Mouse (Mus musculus): ENCODE measurements around the gene Eef1akmt3. TPM values are rescaled to one million over a fixed set of nuclear protein-coding genes. Genes with fewer than 3 reads are reported as not detected.
"Not testable (repeated sequence)": the region's sequence is repeated elsewhere in the genome, so short reads cannot be mapped to it uniquely, and the experiment has no call there.

Eef1akmt3 gene
- polyA plus RNA-seq, 1 experiment from 2014 or later, result 0.05 TPM

GRCm38 (mm10) chr10:127077515-127077914 is 36.2 kb upstream of the Eef1akmt3 start:
- Histone ChIP-seq H3K4me1 (ENCODE audit: insufficient read depth) (peaks cover 33% of the 10 kb centered on the region), H3K9me3 (ENCODE audit: low read length) (no peaks in the 10 kb centered on the region), H3K27me3 (ENCODE audit: insufficient read depth, low read length) (peaks cover 21% of the 10 kb centered on the region; the same call in 1 of the 2 replicates), H3K36me3 (replicated peaks; ENCODE audit: insufficient read depth, low read length) (no peaks in the 10 kb centered on the region), H3K4me2 (ENCODE audit: low read depth, low read length) (no peak overlapping the region), H3K27ac (ENCODE audit: low read depth) (no peak overlapping the region), H3K4me3 (ENCODE audit: low read depth, low read length) (no peak overlapping the region), H3K9ac (replicated peaks) (no peak overlapping the region; the same call in 1 of the 2 replicates)
- TF ChIP-seq CTCF (IDR thresholded peaks at IDR 0.05; ENCODE audit: low read depth) (no peak), EP300 (IDR thresholded peaks at IDR 0.05; ENCODE audit: low read depth) (no peak)
- DNase-seq (no peak), ATAC-seq (no peak)
- WGBS (ENCODE audit: insufficient replicate concordance), result 68% methylated on average over 10 of the region's 10 CpGs

- ATAC-seq (peak; percentile 18; the same call in 1 of the 2 replicates), DNase-seq (peak; percentile 40)
- WGBS (ENCODE audit: insufficient replicate concordance), result 16% methylated on average over 4 of the region's 4 CpGs
- peak overlapping the region; percentile 65 for H3K4me2 ChIP-seq (ENCODE audit: low read depth, low read length)
- no peak overlapping the region for H3K9ac ChIP-seq (replicated peaks)
- peaks cover 31% of the 10 kb centered on the region for H3K4me1 ChIP-seq (ENCODE audit: insufficient read depth)
- no peaks in the 10 kb centered on the region for H3K36me3 ChIP-seq (replicated peaks; ENCODE audit: insufficient read depth, low read length)
- TF ChIP-seq EP300 (IDR thresholded peaks at IDR 0.05; ENCODE audit: low read depth) (no peak), CTCF (IDR thresholded peaks at IDR 0.05; ENCODE audit: low read depth) (no peak)
- no peak overlapping the region for H3K27ac ChIP-seq (ENCODE audit: low read depth)
- H3K4me3 ChIP-seq (ENCODE audit: low read depth, low read length), result peak overlapping the region; percentile 34; the same call in 1 of the 2 replicates
- H3K27me3 ChIP-seq (ENCODE audit: insufficient read depth, low read length), result peaks cover 21% of the 10 kb centered on the region; the same call in 1 of the 2 replicates
- H3K9me3 ChIP-seq (ENCODE audit: low read length), result no peaks in the 10 kb centered on the region
Observed at GRCm38 (mm10) chr10:127076082-127076481, 34.8 kb upstream of the Eef1akmt3 start.

- Histone ChIP-seq H3K4me2 (ENCODE audit: low read depth, low read length) (peak overlapping the region; percentile 65), H3K27ac (ENCODE audit: low read depth) (no peak overlapping the region), H3K4me3 (ENCODE audit: low read depth, low read length) (peak overlapping the region; percentile 34), H3K4me1 (ENCODE audit: insufficient read depth) (peaks cover 33% of the 10 kb centered on the region), H3K9ac (replicated peaks) (no peak overlapping the region; the same call in 1 of the 2 replicates), H3K27me3 (ENCODE audit: insufficient read depth, low read length) (peaks cover 21% of the 10 kb centered on the region; the same call in 1 of the 2 replicates), H3K36me3 (replicated peaks; ENCODE audit: insufficient read depth, low read length) (no peaks in the 10 kb centered on the region), H3K9me3 (ENCODE audit: low read length) (no peaks in the 10 kb centered on the region)
- TF ChIP-seq CTCF (IDR thresholded peaks at IDR 0.05; ENCODE audit: low read depth) (no peak), EP300 (IDR thresholded peaks at IDR 0.05; ENCODE audit: low read depth) (no peak)
- ATAC-seq (no peak), DNase-seq (no peak)
- 24% methylated on average over 8 of the region's 8 CpGs for WGBS (ENCODE audit: insufficient replicate concordance)
Observed at GRCm38 (mm10) chr10:127075651-127076050, 34.3 kb upstream of the Eef1akmt3 start.

DNA sequence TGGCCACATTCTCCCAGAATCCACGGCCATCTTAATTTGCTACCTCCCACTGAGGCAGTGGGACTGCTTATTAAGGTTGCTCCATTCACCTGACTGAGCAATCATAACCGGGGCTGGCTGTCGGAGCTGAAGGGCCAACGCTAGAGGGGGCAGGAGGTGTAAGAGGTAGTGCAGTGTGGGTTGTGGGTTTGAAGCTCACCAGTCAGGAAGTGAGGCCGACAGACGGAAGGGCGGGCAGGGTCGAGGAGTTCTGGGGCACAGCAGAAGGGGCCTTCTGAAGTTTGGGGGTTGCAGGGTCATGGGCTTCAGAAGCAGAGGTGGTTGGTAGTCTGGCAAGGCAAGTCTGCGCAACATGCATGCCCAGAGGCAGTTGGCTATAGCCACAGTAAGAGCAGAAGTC is 33.8 kb upstream of the Eef1akmt3 start, which contains the start of gene Agap2:
Gene Agap2 (plus strand): TSS at position 205 of the 400 bp plus-strand sequence.
- H3K4me1 ChIP-seq (ENCODE audit: insufficient read depth), result peaks cover 33% of the 10 kb centered on the region
- H3K27ac ChIP-seq (ENCODE audit: low read depth), result no peak within 1 kb of the TSS
- no peak for ATAC-seq
- H3K9me3 ChIP-seq (ENCODE audit: low read length), result no peaks in the 10 kb centered on the region
- peak within 1 kb of the TSS; percentile 34 for H3K4me3 ChIP-seq (ENCODE audit: low read depth, low read length)
- DNase-seq, result peak; percentile 49
- 29% methylated on average over 9 of the region's 9 CpGs for WGBS (ENCODE audit: insufficient replicate concordance)
- H3K9ac ChIP-seq (replicated peaks), result no peak within 1 kb of the TSS; the same call in 1 of the 2 replicates
- H3K4me2 ChIP-seq (ENCODE audit: low read depth, low read length), result peak within 1 kb of the TSS; percentile 65
- H3K36me3 ChIP-seq (replicated peaks; ENCODE audit: insufficient read depth, low read length), result no peaks in the 10 kb centered on the region
- TF ChIP-seq CTCF (IDR thresholded peaks at IDR 0.05; ENCODE audit: low read depth) (peak; percentile 65), EP300 (IDR thresholded peaks at IDR 0.05; ENCODE audit: low read depth) (no peak)
- H3K27me3 ChIP-seq (ENCODE audit: insufficient read depth, low read length), result peaks cover 21% of the 10 kb centered on the region; the same call in 1 of the 2 replicates

GRCm38 (mm10) chr10:127073981-127074380 is 32.7 kb upstream of the Eef1akmt3 start:
- DNase-seq, result no peak
- Histone ChIP-seq H3K4me3 (ENCODE audit: low read depth, low read length) (no peak overlapping the region), H3K4me1 (ENCODE audit: insufficient read depth) (peaks cover 31% of the 10 kb centered on the region), H3K27ac (ENCODE audit: low read depth) (no peak overlapping the region), H3K27me3 (ENCODE audit: insufficient read depth, low read length) (peaks cover 13% of the 10 kb centered on the region; the same call in 1 of the 2 replicates), H3K9ac (replicated peaks) (no peak overlapping the region), H3K9me3 (ENCODE audit: low read length) (no peaks in the 10 kb centered on the region), H3K4me2 (ENCODE audit: low read depth, low read length) (no peak overlapping the region), H3K36me3 (replicated peaks; ENCODE audit: insufficient read depth, low read length) (no peaks in the 10 kb centered on the region)
- no peak for TF ChIP-seq EP300 (IDR thresholded peaks at IDR 0.05; ENCODE audit: low read depth)
- no peak for TF ChIP-seq CTCF (IDR thresholded peaks at IDR 0.05; ENCODE audit: low read depth)
- WGBS (ENCODE audit: insufficient replicate concordance), result 90% methylated on average over 1 of the region's 1 CpGs
- no peak for ATAC-seq

GRCm38 (mm10) chr10:127072969-127073368 is 31.7 kb upstream of the Eef1akmt3 start:
- 60% methylated on average over 2 of the region's 2 CpGs for WGBS (ENCODE audit: insufficient replicate concordance)
- not testable (repeated sequence) for H3K4me3 ChIP-seq (ENCODE audit: low read depth, low read length); H3K27ac ChIP-seq (ENCODE audit: low read depth); H3K27me3 ChIP-seq (ENCODE audit: insufficient read depth, low read length); H3K4me2 ChIP-seq (ENCODE audit: low read depth, low read length); DNase-seq; ATAC-seq; H3K36me3 ChIP-seq (replicated peaks; ENCODE audit: insufficient read depth, low read length); H3K9me3 ChIP-seq (ENCODE audit: low read length); H3K9ac ChIP-seq (replicated peaks)
- peaks cover 30% of the 10 kb centered on the region for H3K4me1 ChIP-seq (ENCODE audit: insufficient read depth)

DNA sequence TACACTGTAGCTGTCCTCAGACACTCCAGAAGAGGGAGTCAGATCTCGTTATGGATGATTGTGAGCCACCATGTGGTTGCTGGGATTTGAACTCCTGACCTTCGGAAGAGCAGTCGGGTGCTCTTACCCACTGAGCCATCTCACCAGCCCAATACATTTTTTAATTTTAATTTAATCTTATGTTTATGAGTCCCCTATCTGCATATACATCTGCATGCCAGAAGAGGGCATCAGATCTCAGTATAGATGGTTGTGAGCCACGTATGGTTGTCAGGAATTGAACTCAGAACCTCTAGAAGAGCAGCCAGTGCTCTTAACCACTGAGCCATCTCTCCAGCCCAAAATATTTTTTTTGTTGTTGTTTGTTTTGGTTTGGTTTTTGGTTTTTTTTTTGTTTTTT is 31.0 kb upstream of the Eef1akmt3 start:
- H3K9ac ChIP-seq (replicated peaks); ATAC-seq; DNase-seq; H3K27me3 ChIP-seq (ENCODE audit: insufficient read depth, low read length); H3K36me3 ChIP-seq (replicated peaks; ENCODE audit: insufficient read depth, low read length); H3K9me3 ChIP-seq (ENCODE audit: low read length); H3K4me3 ChIP-seq (ENCODE audit: low read depth, low read length); H3K4me2 ChIP-seq (ENCODE audit: low read depth, low read length); H3K27ac ChIP-seq (ENCODE audit: low read depth): not testable (repeated sequence)
- H3K4me1 ChIP-seq (ENCODE audit: insufficient read depth), result peaks cover 32% of the 10 kb centered on the region
- 83% methylated on average over 4 of the region's 4 CpGs for WGBS (ENCODE audit: insufficient replicate concordance)

Data from liver, postnatal 0 days (tissue).